ENCODE assay signal across 10 mouse cellular contexts in genomic region chr10:9092237-9092885, GRCm38 (mm10).
DNase-seq lines count a peak whose midpoint lies in the region; ATAC-seq and TF ChIP-seq lines count a peak whose summit lies in the region.
"Had no signal": no experiment of that assay in that cellular context is flagged by ENCODE, and none has a peak within 500 bp of the region (broad histone marks: within the 10 kb centered on the region; RNA-seq: fewer than 3 reads in every experiment).

No protein-coding gene starts in this region.

- peaks cover 4% of the 10 kb centered on the region; the same call in 1 of the 2 replicates for H3K4me1 ChIP-seq in hindbrain, embryonic 15.5 days (replicated peaks)
- no peaks in the 10 kb centered on the region for H3K4me1 ChIP-seq in midbrain, postnatal 0 days (ENCODE audit: insufficient read depth, low read length)
- no peaks in the 10 kb centered on the region for H3K4me1 ChIP-seq in intestine, postnatal 0 days (replicated peaks; ENCODE audit: control insufficient read depth, insufficient read depth, low read length)
- H3K4me1 ChIP-seq: limb, embryonic 12.5 days had no signal

- ATAC-seq in hindbrain, embryonic 15.5 days (ENCODE audit: low FRiP score, low read depth), result peak; percentile 82
- no peak for ATAC-seq in midbrain, postnatal 0 days (ENCODE audit: low FRiP score)
- ATAC-seq in intestine, postnatal 0 days, result no peak

- no peaks in the 10 kb centered on the region for H3K9me3 ChIP-seq in hindbrain, embryonic 15.5 days
- H3K9me3 ChIP-seq in midbrain, postnatal 0 days (ENCODE audit: low read length), result no peaks in the 10 kb centered on the region
- H3K9me3 ChIP-seq in intestine, postnatal 0 days (ENCODE audit: control insufficient read depth), result no peaks in the 10 kb centered on the region
- H3K9me3 ChIP-seq: embryonic facial prominence, embryonic 12.5 days; limb, embryonic 12.5 days had no signal

- DNase-seq in kidney, adult 9 months, result peak; percentile 4
- DNase-seq in kidney, adult 18-20 months, result no peak
- DNase-seq in adrenal gland, adult 2 months, result peak; percentile 75
- DNase-seq in cerebellum, postnatal 25 days, result peak; percentile 69 to 81
- DNase-seq in midbrain, postnatal 0 days (ENCODE audit: low spot score), result peak; percentile 61
- no peak for DNase-seq in layer of hippocampus, adult 18-20 months (ENCODE audit: low spot score in 2 of 2)

- TF ChIP-seq CTCF in midbrain, postnatal 0 days (IDR thresholded peaks at IDR 0.05), result no peak
- TF ChIP-seq CTCF in intestine, postnatal 0 days (IDR thresholded peaks at IDR 0.05; ENCODE audit: low read depth), result no peak

- 48% methylated on average over 10 of the region's 10 CpGs for WGBS in hindbrain, embryonic 15.5 days
- 52% methylated on average over 10 of the region's 10 CpGs for WGBS in midbrain, postnatal 0 days
- WGBS in intestine, postnatal 0 days, result 53% methylated on average over 10 of the region's 10 CpGs

- H3K9ac ChIP-seq in hindbrain, embryonic 15.5 days, result no peak overlapping the region
- no peak overlapping the region for H3K9ac ChIP-seq in midbrain, postnatal 0 days (replicated peaks; ENCODE audit: low read length, poor library complexity, severe bottlenecking)
- H3K9ac ChIP-seq in intestine, postnatal 0 days (ENCODE audit: low read depth, low read length), result no peak overlapping the region
- H3K9ac ChIP-seq: embryonic facial prominence, embryonic 12.5 days; limb, embryonic 12.5 days had no signal

- no peak overlapping the region for H3K27ac ChIP-seq in hindbrain, embryonic 15.5 days (replicated peaks)
- no peak overlapping the region for H3K27ac ChIP-seq in midbrain, postnatal 0 days (ENCODE audit: low read depth, low read length)
- H3K27ac ChIP-seq in intestine, postnatal 0 days (ENCODE audit: low read depth, low read length), result no peak overlapping the region
- H3K27ac ChIP-seq: embryonic facial prominence, embryonic 12.5 days; limb, embryonic 12.5 days had no signal

- H3K36me3 ChIP-seq in hindbrain, embryonic 15.5 days, result no peaks in the 10 kb centered on the region
- H3K36me3 ChIP-seq in midbrain, postnatal 0 days (ENCODE audit: insufficient read depth, low read length), result no peaks in the 10 kb centered on the region
- no peaks in the 10 kb centered on the region for H3K36me3 ChIP-seq in intestine, postnatal 0 days (ENCODE audit: control insufficient read depth, insufficient read depth)
- H3K36me3 ChIP-seq: embryonic facial prominence, embryonic 12.5 days; limb, embryonic 12.5 days had no signal

- no peak overlapping the region for H3K4me3 ChIP-seq in hindbrain, embryonic 15.5 days
- H3K4me3 ChIP-seq in midbrain, postnatal 0 days (ENCODE audit: low read depth, low read length), result no peak overlapping the region
- H3K4me3 ChIP-seq in intestine, postnatal 0 days (ENCODE audit: low read depth, low read length), result no peak overlapping the region
- H3K4me3 ChIP-seq: embryonic facial prominence, embryonic 12.5 days; limb, embryonic 12.5 days had no signal

- H3K4me2 ChIP-seq in hindbrain, embryonic 15.5 days, result no peak overlapping the region
- H3K4me2 ChIP-seq in midbrain, postnatal 0 days (ENCODE audit: low read depth, low read length, poor library complexity, severe bottlenecking), result no peak overlapping the region
- no peak overlapping the region for H3K4me2 ChIP-seq in intestine, postnatal 0 days (replicated peaks; ENCODE audit: low read depth)
- H3K4me2 ChIP-seq: embryonic facial prominence, embryonic 12.5 days; limb, embryonic 12.5 days had no signal

- H3K27me3 ChIP-seq in hindbrain, embryonic 15.5 days, result no peaks in the 10 kb centered on the region
- H3K27me3 ChIP-seq in midbrain, postnatal 0 days (ENCODE audit: insufficient read depth, low read length), result no peaks in the 10 kb centered on the region
- no peaks in the 10 kb centered on the region for H3K27me3 ChIP-seq in intestine, postnatal 0 days (replicated peaks; ENCODE audit: control insufficient read depth, insufficient read depth, low read length)
- H3K27me3 ChIP-seq: embryonic facial prominence, embryonic 12.5 days; limb, embryonic 12.5 days had no signal

Comparison
In these comparisons a context has a peak if more than half of its experiments do, and no peak if none do; other contexts are left out.
1. DNase-seq: peak in kidney, adult 9 months (single experiment), adrenal gland, adult 2 months (single experiment), cerebellum, postnatal 25 days (2 of 2) and midbrain, postnatal 0 days (single experiment); none in kidney, adult 18-20 months (single experiment) and layer of hippocampus, adult 18-20 months (0 of 2).